Mouse (Mus musculus) thymus, postnatal 10 days (tissue): Measurements from ENCODE around the gene Rcan2.

Experiments
- DNase-seq, 2 experiments: peaks; one replicate each; pipeline ENCODE4 v3.0.0; 2021; ENCODE audit warnings: low spot score in 2 of 2

The Rcan2 gene

DNA sequence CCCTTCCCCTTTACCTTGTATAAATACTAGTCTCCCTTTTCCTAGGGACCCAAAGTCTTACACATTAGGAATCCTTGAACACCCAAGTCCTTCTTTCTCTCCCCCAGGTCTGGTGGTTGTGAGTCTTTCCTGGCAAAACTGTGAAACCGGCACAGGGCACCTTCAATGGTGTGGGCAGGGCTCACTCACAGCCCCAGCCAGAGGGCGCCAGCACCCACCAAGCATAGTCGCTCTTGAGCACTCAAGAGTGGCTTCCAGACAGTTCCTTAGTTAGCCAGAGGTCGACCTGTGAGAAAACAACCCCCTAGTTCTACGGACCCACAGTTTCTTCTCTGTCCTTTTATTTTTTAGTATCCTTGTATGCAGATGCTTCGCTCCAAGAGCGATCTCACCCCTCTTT is at the start of gene Rcan2:
Rcan2 (plus strand) TSS at position 275 of the 400 bp plus-strand sequence.
- DNase-seq = peak; percentile 17 to 48

DNA sequence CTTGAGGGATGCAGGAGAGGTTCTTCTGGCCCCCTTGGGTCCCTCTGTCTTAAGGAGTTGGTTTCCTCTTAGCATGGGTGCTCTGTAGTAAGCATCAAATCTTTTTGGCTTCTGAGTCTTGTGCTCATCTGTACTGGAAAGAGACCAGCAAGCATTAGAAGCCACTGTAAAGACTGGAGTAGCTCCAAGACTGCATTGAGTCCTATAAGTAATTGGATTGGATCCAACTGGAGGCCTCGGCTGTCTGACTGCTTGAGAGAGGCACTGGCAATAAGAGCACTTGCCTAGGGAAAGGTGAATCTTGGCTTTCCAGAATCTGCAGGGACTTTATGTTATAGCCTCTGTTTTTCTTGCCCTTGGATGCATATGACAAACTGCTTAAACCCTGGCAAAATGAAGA is 48.3 kb upstream of the Rcan2 start:
- no peak for DNase-seq

DNA sequence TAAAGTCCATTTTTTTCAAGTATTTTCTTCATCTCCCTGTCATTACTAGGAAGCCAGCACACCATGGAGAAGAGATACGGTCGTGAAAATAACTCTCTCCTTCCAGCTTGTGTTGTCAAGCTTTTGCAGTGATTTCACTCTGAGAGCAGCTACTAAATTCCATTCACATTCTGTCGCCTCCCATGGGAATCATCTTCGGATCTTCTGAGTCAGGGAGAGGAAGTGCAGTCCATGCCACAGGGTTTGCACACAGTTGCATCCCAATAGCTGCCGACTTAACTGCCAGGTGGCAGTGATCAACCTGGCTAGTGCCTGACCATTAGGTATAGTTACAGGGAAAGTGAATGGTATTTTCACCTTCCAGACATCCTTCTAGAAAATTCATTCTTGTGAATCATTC is 46.5 kb upstream of the Rcan2 start:
- no peak for DNase-seq

DNA sequence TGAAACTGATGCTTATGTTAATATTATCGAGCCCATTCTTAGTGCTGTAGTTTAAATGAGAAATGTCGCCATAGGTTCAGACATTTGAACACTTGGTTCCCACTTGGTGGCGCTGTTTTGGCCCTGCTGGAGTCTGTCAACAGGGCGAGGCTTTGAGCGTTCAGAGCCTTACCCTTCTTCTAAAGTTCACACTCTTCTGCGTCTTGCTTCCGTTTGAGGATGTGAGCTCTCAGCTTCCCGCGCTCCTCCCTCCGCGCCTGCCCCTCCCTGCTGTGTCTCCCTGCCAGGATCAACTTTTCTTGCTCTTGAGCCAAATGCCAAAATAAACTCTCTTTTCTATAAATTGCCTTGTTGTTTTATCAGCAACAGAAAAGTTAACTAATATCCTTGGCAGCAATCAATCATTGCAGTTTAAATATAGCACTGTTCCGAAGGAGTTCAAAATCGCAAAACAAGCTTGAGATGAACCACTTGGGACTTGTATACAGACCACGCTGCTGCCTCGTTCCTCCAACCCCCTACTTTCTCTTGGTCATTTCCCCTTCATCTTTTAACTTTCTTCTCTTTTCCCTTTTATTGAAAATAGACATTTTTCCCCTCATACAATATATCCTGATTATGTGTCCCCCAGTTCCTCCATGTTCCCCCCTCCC is 42.4 kb upstream of the Rcan2 start:
- DNase-seq = no peak

DNA sequence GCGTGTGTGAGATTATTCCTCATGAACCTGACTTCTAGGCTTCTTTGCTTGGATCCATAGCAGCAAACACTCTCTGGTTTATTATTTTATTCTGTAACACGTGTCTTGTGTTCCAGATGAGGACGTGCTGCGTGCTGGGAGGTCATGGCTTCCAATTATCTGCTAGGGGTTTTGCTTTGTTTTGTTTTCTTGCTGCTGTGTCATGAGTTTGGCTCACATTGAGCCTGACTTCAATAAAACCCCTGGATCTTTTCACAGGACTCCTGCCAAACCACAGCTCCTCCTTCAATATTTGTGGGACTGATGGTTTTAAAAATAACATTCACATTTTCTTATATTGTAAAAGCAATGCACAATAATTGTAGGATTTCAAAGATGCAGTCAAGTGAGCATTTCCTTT is 16.6 kb upstream of the Rcan2 start:
- no peak for DNase-seq

DNA sequence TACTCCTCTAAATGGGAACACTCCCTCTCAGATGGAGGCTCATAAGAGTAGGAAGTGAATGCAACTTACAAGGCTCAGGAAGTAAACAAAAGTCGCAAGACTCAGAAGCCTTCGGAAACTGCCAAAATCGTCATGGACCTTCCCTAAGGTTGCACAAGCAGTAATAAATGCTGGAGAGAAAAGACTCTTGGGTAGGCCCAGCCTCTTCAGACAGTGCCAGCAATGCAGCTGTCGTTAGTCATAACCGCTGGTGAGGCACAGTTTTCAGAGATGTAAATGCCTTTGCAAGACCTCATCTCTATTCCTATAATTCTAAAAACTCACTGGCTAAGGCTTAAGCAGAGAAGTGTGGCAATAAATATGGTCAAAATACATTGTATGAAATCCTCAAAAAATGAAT is 12.9 kb upstream of the Rcan2 start:
- DNase-seq = no peak

DNA sequence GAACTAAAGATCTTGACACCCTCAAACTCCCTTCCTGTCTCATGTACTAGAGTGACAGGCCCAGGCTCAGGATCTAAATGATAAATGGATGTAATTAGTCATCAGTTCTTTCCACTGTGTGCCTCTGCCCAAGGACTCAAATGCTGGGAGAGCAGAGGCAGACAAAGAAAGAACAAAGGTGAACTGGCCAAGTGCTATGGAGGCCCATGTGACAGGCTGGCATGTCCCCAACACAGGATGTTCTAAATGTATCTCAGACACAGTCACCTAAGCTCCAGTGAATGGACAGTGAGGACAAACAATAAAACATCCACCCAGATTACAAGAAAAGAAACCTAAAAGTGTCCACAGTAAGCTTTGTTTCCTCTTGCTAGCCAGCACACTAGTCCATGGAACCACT is 11.8 kb upstream of the Rcan2 start:
- DNase-seq = no peak

DNA sequence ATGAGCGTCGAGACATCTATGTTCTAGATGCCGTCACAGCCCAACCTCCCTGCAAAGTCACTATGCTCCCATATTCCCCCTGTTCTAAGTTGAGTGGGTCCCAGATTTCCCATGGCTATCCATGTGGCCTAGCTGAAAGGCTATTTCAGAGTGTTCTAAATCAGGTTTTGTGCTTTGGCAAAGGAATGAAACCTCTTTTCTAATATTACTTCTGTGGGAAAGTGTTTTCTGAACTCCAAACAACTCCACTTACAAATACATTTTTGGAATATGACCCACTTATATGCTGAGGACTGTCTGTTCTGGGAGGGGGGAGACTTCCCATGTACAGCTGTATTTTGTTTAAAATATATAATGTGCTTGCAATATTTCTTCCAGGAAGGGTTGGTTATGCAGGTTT is 9.4 kb upstream of the Rcan2 start:
- no peak for DNase-seq

DNA sequence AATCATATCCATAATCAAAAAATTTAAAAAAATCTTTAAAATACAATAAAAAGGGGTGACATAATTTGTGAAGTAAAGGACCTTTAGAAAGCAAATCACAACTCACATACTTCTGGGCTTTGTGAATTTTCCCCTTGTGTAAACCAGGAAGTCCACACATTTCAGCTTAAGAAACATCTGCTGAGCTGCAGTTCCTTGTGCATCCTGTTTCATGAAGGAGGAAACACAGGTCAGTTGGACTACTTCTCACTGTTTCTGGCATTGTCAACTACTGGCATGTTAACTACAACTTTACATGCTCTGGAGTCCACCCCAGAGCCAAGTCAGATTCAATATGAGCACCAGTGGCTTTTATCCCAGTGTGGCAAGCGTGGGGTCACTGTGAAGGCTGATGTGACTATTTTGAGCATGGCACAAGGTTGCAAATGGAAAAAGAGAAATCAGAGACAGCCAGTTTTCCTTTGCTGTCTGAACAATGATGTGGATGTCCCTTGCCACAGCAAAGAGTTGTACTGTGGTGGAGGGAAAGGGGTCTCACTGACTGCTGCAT is 6.3 kb upstream of the Rcan2 start:
- no peak for DNase-seq

DNA sequence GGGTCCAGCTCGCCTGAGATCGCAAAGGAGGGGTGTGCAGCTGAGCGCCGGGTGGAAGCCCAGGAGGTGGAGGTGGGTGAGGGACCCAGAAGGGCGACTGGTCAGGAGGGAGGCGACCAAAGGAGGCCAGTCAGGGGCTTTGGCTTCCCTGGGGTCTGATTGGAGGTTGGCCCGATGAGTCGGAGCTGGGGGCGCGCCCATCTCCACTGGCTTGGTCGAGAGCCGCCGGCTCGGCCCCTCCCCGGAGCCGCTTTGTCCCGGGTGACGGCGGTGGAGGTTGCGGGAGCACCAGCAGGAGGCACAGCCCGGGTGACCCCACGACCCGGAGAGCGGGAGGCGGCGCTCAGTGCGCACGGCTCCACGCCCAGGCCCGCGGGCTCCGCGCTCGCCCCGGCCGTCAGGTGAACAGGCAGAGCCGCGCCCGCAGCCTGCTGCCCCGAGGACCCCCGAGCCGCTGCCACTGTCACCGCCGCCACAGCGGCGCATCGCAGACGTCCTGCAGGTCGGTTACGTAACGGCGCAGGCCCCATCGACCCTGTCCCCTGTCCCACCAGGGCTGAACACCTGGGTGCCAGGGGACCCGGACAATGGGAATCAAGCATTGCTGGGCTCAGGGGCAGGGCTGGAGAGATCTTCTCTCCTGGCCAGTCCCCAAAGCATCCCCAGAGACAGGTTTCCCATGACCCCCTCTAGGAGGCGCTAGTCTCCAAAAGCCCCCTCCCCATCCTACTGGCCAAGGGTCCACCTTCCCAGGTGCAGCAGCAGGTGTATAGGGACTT is 633 bp downstream of the Rcan2 start:
- no peak for DNase-seq

DNA sequence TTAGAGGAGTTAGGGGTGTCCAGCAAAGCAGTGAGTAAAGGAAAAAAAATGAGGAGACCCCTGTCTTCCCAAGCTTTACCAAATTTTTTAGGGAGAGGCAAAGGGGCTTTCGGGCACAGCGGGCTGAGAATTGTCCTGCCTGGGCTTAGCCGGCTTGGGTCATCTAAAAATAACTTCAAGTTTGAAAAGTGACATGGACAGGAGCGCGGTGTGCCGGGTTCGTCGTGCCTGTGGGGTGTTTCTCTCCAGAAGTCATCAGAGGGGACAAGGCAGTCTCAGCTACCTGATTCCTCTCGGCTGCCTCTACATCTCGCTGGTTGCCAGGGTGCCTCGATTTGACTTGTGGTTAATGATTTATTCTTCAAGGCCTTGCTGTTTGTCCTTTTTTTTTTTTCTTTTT is 1.3 kb downstream of the Rcan2 start:
- no peak for DNase-seq

DNA sequence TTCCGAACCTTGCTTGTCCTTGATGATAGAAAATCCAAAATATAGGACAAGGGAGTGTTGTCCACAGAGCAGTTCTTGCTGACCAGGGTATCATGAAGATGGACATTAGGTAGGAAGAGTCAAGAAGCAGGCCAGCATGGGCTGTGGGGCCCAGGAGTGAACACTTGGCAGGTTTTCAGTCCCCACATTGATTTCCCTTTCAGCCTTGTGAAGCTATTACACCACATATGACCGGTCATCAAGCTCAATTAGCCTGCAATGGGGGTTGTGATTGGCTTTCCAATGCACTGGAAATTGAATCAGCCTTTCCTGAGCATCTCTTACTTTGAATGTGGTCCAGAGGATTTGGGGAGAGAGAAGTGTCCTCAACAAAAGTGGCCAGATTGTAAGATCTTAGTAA is 2.0 kb downstream of the Rcan2 start:
- no peak for DNase-seq

DNA sequence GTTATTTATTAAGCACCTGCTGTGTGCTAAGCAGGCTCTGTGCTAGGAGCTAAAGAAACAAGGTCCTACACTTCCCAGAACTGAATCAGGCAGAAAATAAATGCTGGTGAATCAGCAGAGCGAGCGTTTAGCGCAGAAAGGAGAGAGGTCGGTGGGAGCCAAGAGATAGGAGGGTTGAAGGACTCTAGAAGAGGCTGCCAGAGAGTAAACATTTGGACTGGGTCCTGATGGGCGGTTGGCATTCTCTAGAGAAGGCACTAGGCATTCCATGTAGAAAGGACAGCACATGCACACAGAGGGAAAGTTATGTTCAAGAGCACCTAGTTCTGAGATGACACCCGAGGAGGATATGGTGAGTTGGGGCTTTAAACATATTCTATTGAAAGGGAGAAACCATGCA is 2.6 kb downstream of the Rcan2 start:
- no peak for DNase-seq

DNA sequence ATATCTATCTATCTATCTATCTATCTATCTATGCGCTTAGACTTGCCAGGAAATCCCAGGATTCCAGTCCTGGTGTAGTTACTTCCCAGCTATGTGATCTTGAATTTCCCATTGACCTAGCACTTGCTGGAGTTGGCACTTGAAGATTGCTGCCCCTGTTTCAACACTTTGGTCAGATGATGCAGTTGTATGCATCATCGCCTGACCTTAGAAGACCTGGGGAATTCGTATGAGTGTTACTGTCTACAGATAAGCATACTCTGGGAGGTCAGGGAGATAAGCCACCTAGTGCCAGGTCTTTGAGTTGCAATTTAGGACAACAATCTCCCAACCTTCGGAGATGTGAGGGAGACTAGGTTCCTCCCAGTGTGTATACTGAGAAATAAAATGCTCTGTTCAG is 5.7 kb downstream of the Rcan2 start:
- no peak for DNase-seq

DNA sequence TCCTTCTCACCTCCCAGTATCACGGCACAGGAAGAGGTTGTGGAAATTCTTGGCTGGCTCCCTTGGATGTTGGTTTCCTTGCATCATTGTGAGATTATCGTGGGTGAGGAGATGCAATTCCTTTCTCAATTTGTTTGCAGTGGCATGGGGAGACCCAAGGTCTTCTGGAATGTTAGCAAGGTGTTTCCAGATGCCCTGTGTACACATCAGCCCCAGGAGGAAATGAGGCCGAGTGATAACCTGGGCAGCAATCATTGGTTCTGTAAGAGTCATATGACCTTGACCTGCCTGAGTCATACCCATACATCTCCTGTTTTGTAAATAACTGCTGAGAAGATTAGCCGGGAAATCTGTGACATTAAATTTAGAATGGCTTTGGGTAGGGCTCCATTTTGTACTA is 10.3 kb downstream of the Rcan2 start:
- DNase-seq = no peak

DNA sequence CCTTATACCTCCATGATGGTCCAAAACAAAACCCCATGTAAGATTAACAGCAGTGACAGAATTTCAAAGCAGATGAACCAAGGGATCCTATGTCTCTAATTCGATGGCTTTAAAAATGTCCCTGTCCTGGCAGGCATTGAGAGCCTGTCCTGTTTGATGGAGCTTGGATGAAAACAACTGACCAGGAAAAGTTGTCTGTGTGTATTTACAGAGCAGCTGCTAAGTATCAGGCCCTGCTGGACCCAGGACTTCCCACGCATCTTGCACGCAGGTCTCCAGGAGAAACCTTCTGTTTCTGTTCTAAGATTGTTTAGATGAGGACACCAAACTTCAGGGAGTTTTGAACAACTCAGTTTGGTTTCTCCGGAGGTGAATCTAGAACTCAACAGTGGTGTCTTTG is 14.2 kb downstream of the Rcan2 start:
- no peak for DNase-seq

DNA sequence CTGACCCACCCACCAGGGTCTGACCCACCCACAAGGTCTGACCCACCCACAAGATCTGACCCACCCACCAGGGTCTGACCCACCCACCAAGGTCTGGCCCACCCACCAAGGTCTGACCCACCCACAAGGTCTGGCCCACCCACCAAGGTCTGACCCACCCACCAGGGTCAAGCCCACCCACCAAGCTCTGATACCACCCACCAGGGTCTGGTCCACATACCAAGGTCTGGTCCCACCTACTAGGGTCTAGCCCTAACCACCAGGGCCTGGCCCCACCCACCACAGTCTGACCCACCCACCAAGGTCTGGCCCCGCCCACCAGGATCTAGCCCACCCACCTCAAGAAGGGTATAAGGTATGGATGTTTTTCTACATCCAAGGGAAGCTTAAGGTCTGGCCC is 15.3 kb downstream of the Rcan2 start:
- no peak for DNase-seq

DNA sequence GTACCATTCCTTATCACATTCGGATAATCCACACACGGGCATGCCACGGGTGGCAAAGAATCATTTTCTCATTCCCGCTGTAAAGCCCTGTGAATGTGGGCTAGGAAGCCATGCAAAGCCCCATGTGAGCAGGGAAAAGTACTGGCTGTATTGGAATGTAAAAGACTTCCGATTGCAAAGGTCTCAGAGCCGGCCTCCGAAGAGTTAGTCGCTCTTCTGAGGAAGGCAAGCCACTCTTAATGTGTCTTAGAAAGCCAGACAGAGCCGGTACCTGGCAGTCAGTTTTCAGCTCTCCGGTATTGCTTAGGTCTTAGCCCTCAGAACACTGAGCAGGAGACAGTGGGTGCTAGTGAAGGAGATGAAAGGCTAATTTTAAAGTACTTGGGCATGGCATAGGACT is 16.0 kb downstream of the Rcan2 start:
- DNase-seq = no peak

DNA sequence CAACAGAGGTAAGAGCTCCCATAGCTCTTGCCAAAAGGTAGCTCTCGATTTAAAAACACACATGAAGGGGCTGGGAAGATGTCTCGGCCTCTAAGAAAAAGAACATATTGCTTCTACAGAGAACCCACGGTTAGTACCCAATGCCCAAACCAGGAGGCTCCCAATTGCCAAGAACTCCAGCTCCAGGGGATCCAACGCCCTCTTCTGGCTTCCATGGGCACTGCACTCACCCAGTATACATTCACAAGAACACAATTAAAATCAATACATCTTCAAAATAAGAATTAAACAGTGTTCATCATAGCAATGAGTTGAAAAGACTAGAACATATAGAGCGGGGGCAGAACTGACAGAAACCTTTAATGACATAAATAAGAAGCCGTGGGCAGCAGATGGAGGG is 17.2 kb downstream of the Rcan2 start:
- no peak for DNase-seq

DNA sequence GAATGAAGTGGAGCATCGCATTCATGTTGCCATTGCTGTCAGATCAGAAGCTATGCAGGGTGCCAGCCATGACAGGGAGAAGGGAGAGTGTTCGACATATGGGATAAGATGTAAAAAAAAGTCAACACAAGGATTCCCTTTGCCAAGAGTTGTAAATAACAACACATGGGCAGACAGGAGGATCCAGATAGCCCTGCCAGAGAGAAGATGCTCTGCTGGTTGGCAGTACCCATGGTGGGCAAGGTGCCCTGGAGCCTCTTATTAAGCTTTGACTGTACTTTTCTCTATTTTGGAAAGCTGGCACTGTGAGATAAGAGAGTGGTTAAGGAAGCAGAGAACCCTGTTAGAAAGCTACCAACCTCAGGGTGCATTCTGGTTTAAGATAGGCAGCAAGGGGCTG is 19.8 kb downstream of the Rcan2 start:
- DNase-seq = no peak

DNA sequence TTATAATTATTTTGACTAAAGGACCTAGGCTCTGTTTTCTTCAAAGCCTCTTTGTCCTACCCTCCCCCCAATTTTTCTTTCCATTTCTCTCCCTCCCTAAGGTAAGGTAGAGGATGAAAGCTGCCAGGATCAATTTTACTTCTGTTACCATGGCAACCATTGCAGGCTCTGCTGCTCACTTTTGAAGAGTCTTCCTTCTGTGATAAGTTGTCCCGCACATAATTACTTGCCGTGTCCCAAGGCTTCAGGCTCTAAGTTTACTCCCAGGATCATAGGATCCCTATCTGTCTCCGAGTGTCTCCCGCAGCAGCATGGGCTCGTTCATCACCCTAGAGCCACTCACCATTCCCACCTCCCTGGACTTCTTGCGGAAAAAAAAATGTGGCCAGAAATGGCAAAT is 21.1 kb downstream of the Rcan2 start:
- DNase-seq = no peak

DNA sequence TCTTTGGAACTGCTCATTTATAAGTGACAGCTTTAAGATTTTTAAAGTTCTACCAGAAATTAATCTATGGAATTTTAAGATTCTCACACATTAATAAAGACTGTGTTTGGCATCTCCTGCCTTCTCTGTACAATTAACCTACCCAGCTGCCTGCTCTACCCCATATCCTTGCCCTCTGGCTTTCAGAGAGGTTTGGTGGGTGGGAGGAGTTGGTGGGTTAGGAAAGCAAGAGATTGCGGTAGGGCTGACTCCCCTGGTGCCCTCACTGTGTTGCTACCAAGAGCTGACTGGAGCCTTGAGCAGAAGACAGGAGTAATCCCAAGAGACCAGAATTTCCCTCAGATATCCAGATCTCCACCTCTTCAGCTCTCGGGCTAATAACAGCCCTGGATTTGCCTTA is 21.5 kb downstream of the Rcan2 start:
- no peak for DNase-seq

DNA sequence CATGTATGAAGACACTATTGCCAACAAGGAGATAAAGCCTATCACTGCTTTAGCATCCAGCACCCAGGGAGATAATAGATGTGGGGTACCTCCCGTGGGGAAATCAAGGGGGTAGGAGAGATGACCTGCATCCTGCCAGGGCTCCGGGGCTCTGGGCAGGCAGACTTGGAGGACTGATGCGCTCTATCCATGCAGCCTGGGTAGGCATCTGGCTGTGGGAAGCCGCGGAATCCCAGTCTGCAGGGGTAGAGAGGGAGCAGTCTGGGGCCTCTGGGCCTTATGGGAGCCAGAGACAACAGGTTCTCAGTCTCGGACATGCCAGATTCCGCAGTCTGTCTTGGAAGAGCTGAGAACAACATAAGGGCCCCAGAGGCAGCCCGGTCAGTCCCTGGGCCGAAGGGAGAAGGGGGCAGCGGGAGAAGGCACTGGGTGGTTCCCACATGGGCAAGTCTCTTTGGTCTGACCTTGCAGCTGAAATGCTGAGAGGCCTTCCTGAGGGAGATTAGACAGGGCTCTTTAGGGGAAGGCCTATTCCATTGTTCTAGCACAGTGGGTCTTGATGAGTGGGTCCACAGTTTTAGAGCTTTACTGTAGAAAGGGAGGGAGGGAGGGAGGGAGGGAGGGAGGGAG is 23.7 kb downstream of the Rcan2 start:
- no peak for DNase-seq
